Mouse (Mus musculus) effector memory CD4-positive, alpha-beta T cell, adult 5 months (primary cell): ENCODE data around the gene Cavin4. TPM values are rescaled to one million over a fixed set of nuclear protein-coding genes. Genes with fewer than 3 reads are reported as not detected.

ENCODE experiments used
- polyA plus RNA-seq: library from polyadenylated mRNA; unstranded; fragments of 100-300 nt; shearing (Covaris generic); gene quantifications from one replicate; pipeline ENCODE4 v1.2.1, GENCODE M21; 2017

The Cavin4 gene
- polyA plus RNA-seq: not detected

DNA sequence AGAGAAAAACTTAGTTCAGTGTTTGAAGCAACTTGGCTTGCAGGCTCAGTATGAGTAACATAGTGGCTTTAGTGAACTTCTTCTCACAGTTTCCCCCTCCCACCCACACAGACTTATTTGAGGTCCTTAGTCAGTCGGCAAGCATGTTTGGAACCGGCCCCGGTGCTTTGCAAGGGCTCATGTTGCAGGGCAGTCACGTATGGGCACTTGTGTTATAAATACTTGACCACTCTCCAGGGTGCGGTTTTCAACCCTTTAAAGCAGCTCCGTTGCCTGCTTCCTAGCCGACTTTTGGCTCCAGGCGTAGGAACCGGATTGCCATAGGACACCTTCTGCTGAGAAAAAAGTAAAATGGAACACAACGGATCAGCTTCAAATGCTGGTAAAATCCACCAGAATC is at the start of gene Cavin4:
Cavin4 (plus strand) TSS at position 244 of the 400 bp plus-strand sequence.

Other genes starting within 250 kb of the Cavin4 start
- 70.4 TPM for gene Tex10, start 190.1 kb upstream of the Cavin4 start, polyA plus RNA-seq
- gene Msantd3, start 123.6 kb upstream of the Cavin4 start, polyA plus RNA-seq: not detected
- gene Tmeff1, start 78.3 kb upstream of the Cavin4 start, polyA plus RNA-seq: not detected